Mouse (Mus musculus) kidney, adult 2 months (tissue): ENCODE results near the gene Tbc1d25.

Experiments used
- CTCF ChIP-seq: fragments of 200-500 bp; conservative IDR thresholded peaks from 2 replicates; pipeline ENCODE4 v1.5.1; 2011; ENCODE audit warnings: low read depth, mild to moderate bottlenecking, control low read depth, low read length, moderate library complexity, mixed read lengths; ENCODE audit not compliant: insufficient read depth, insufficient read length
- POLR2A ChIP-seq: fragments of 200-500 bp; IDR thresholded peaks from one replicate; pipeline ENCODE4 v1.6.1; 2011; ENCODE audit warnings: low read depth, low read length, control low read depth

- TF ChIP-seq CTCF: no peak
- no peak for TF ChIP-seq POLR2A
These were observed 41.4 kb upstream of the Tbc1d25 start for GRCm38 (mm10) chrX:8217383-8217782.
